Mouse (Mus musculus) spleen, adult 2 months (tissue): ENCODE results near the gene Cacnb2.

ENCODE experiments used
- CTCF ChIP-seq: fragments of 200-500 bp; IDR thresholded peaks from 2 replicates; pipeline ENCODE4 v1.5.1; 2011; ENCODE audit warnings: mild to moderate bottlenecking, inconsistent platforms; ENCODE audit not compliant: insufficient read depth, insufficient read length, insufficient replicate concordance; ENCODE audit errors: extremely low read depth
- POLR2A ChIP-seq: fragments of 200-500 bp; IDR thresholded peaks from 2 replicates; pipeline ENCODE4 v1.6.1; 2011; ENCODE audit warnings: low read depth, low read length, inconsistent platforms

DNA sequence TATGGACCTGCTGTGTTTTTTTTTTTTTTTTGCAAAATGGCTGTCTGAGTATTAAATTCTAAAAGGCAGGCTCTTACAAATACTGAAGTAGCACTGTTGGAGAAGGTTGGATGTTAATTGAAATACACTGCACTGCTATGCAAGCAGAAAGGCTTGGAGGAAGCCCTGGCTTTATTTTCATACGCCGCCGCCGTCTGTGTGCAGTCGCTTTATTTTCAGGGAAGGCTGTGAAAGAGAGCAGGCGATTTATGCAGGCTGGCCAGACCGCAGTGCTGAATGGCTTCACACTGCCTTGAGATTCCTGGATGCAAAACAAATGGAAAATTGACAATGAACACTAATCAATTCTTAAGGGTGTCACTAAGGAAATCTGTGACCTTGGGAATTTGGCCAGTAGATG is 137.5 kb downstream of the Cacnb2 start:
- TF ChIP-seq POLR2A, result no peak
- TF ChIP-seq CTCF, result no peak
